Mouse (Mus musculus) kidney, postnatal 14 days (tissue): ENCODE data around the gene Mrpl30.

ENCODE experiments used
- DNase-seq: peaks from one replicate; pipeline ENCODE4 v3.0.0; 2022; ENCODE audit warnings: mixed read lengths

The Mrpl30 gene

DNA sequence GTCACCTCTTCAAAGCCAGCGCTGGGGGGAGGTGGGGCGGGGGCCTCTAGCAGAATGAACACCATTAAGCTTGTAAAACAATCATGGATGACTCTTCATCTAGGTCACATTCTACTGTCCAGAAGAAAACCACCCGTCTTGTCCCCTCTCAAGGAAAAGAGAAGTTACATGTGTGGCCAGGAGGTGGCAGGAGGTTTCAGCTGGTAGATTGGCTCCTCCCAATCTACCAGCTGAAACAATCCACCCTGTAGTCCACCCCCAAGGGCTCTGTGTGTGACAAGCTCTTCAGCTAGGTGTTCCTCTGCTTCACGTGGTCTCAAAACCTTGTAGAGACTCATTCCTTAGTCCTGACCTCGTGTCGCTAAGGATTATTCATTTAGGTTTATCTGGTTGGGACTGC, 12.9 kb downstream of the Mrpl30 start:
- DNase-seq, result peak; percentile 27

DNA sequence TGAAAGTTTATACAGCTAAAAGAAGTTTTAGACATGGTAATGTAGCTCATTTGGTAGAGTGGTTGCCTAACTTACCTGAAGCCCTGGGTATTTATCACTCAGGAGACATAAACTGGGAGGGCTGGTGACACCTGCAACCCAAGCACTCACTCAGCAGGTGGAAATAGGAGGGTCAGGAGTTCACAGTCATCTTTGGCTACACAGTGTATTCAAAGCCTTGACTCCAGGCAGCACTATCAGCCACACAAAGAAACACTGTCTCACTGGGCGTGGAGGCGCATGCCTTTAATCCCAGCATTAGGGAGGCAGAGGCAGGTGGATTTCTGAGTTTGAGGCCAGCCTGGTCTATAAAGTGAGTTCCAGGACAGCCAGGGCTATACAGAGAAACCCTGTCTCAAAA, 22.5 kb downstream of the Mrpl30 start:
- no peak for DNase-seq

DNA sequence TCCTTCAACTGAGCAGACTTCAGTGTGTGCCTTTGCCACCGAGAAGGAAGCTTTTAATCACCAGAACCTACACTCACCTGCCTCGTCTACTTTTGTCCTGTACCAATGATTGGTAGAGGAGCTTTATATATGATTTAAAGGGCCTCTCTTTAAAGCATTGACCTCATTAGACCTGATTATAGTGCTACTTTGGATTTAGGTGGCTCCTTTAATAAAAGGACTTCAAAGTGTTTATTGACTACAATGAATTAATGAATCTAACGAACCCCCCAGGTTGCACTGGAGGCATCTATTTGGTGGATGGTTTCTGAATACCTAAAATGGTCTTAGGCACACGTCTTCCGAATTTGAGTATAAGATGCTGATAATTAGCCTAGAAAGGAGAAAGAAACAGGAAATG, 26.1 kb downstream of the Mrpl30 start, which contains the start of gene Lyg2:
Gene Lyg2, minus strand, starts transcription at position 101 of the 400 bp plus-strand sequence.
- no peak for DNase-seq

DNA sequence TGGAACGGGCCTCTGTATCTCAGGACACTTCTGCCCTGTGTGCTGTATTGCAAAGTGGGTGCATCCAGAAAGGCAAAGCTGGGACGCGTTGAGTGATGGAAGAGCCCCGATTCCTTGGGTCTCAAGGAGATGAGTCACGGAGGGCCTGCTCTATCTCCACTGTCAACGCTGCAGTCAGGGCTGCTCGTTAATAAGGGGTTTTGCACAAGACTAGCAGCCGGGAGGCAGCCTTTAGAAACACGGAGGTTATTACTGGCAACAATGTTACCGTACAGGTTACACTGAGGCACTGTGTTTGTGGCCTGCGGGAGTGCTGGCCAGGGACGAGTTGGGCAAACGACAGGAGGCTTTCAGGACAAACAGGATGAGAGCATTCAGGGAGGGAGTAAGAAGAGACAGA, 27.4 kb downstream of the Mrpl30 start:
- DNase-seq, result no peak

DNA sequence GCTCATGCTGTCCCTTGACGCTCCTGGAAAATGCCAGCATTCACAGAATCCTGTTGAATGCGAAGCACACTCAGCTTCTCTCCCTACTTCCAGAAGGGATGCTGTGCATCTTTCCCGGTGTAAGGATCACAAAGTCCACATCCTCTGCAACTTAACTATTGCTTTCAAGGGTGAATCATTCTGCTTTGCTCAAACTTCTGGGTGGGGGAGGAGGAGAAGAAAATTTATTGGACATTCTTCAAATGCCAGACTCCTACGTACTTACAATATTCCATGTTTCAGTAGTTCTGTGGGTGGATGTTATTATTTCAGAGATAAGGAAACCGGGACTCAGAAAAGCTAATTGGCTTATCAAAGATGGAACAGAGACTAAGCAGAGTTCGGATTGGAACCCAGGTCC, 27.8 kb downstream of the Mrpl30 start:
- DNase-seq, result no peak

DNA sequence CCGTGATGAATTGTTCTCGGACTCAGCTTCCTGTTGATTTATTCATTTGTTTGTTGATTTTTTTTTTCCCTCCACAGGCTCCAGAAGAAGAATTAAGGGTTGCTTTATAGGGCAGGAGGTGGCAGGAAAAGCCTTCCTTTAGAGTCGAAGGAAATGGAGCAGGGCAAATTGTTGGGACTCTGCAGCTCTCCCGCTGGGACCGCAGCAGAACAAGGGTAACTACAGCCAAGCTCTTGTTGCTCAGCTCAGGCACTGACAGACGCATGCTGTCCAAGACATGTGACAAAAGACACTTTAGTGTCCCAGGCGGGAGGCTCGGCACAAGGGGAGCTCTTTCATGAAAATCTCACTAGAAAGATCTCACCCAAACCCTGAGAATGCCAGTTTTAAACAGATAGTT, 32.3 kb downstream of the Mrpl30 start:
- peak; percentile 7 for DNase-seq

DNA sequence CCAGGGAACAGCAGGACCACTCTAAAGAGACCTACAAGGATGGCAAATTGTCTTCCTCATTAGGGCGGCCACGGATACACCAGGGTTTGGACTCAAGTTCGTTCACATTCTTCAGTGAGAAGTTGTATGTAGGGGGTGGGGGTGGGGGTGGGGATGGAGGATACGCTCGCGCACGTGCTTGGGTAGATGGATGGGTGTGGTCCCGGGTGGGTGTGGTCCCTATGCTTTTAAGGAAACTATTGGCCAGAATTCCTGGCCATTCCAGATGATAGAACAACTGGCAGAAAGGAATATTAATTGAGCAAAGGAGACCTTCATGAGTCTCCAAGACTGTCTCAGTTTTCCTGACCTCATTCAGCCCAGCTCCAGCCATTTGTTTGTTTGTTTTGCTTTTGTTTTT, 35.7 kb downstream of the Mrpl30 start:
- no peak for DNase-seq

DNA sequence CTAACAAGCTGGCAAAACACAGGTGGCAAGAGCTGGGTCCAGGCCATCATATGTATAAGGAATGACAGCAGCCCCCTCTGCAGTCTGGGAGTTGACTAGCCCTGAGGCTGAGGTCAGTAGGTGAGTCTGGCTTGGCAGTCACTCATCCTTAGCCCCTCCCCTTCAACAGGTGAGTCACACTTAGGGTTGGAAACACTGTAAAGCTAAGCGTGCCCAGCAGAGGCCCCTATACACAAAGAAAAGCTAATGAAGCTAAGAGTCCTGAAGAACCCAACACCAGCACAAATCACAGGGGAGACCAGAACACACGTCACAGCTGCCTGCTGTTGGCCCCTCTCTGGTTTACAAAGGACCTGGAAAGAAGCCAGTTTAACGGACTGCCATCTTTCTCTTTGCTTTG, 41.5 kb downstream of the Mrpl30 start:
- DNase-seq, result peak; percentile 22
